Mouse (Mus musculus) spleen, adult 12 weeks (tissue): ENCODE results near the gene Tnk1.

Experiments
- DNase-seq: peaks from one replicate; pipeline ENCODE4 v3.0.0; 2022; ENCODE audit warnings: low spot score

Gene Tnk1

DNA sequence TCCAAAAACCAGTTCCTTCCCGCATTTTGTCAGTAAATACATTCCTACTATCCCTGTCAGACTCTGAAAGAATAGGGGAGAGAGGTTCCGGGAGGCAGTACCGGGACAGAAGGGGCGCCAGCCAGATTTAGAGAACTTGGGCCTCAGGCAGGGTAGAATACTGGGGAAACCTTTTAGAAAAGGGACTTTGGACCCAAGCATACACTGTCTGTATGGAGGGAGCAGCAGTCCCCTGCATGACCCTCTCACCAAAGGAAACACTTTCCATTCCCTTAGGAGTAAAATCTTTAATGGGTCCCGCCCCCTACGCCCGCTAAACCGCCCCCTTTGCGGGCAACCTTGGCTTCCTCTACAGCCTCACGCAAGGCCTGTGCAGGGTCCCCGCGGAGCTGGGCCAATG is 55.2 kb downstream of the Tnk1 start:
- no peak for DNase-seq

DNA sequence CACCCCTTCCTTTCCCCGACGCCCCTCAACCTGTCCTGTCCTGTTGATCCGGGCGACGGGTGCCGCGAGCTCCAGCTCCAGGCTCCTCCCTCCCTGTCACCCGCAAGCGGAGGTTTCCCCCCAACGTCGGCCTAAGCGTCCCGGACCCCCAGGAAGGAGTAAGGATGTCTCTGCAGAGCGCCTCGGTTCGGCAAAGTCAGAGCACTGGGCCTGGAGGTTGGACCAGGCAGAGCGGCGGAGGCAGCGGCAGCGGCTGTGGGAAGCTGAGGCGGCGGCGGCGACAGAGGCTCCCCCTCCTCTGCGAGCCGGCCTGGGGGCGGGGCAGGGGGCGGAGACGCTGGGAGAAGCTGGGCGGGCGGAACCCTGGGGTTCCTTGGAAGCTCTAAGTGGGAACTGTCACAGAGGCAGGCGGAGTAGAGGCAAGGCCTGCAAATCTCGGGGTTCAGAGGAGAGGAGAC is 55.9 kb downstream of the Tnk1 start:
- DNase-seq, result no peak

DNA sequence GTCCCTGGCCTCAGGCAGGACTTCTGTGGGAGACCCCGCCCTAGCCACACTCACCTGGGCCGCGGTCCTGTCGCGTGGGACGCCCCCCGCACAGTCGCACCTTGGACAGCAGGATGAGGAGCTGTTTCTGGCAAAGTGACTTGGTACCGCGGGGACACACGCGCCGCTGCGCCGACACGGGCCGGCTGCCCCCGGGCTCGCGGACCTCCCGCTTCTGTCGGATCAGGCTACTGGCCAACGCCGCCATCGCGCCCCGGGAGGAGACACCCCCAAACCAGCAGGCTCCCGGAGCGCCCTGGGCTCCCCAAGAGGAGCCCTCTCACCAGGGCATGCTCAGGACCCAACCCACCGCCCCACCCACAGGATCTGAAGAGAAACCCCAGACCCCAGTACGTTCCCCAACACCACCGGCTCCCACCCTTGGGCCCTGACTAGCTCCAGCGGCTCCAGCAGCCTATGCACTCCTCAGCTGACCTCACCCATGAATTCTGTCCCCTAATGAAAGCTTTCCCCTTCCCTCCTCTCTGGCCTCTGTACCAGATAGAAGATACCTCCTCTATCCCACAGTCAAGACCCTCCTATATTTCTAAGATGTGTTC is 57.1 kb downstream of the Tnk1 start, which contains the start of gene Fgf11:
Fgf11 (minus strand) TSS at position 479 of the 599 bp plus-strand sequence.
- DNase-seq, result no peak
